Mouse (Mus musculus): ENCODE results near the gene Hmcn1.

GRCm38 (mm10) chr1:150827169-150827568, 166.1 kb downstream of the Hmcn1 start:
- TF ChIP-seq MYOD1 (IDR thresholded peaks at IDR 0.05; ENCODE audit: control insufficient read depth in 1 of 3, insufficient read length in 2 of 3, low read depth in 2 of 3) (peak in 2 of 3 experiments; percentile 77 to 78), POLR2A (IDR thresholded peaks at IDR 0.05; ENCODE audit: insufficient read length, low read depth) (no peak), E2F4 (IDR thresholded peaks at IDR 0.05; ENCODE audit: insufficient read depth) (no peak), USF1 (IDR thresholded peaks at IDR 0.05; ENCODE audit: low read depth) (no peak), MAX (IDR thresholded peaks at IDR 0.05; ENCODE audit: low read depth) (no peak)

All from myocyte (in vitro differentiated cells).